Comparison of ENCODE assay signal across 13 mouse cellular contexts in genomic region chr6:18540396-18540795, GRCm38 (mm10). TPM values are rescaled to one million over a fixed set of nuclear protein-coding genes. Genes with fewer than 3 reads are reported as not detected.
"Had no signal": no experiment of that assay in that cellular context is flagged by ENCODE, and none has a peak within 500 bp of the region (broad histone marks: within the 10 kb centered on the region; RNA-seq: fewer than 3 reads in every experiment).

No protein-coding gene starts in this region.

- H3K9ac ChIP-seq: limb, embryonic 13.5 days; liver, embryonic 14.5 days had no signal

- H3K4me1 ChIP-seq: limb, embryonic 13.5 days had no signal

- H3K4me2 ChIP-seq: limb, embryonic 13.5 days had no signal

- H3K9me3 ChIP-seq: limb, embryonic 13.5 days had no signal

- H3K27me3 ChIP-seq: limb, embryonic 13.5 days had no signal

- H3K4me3 ChIP-seq: layer of hippocampus, adult 2 months; limb, embryonic 13.5 days had no signal

- H3K27ac ChIP-seq: kidney, postnatal 0 days; layer of hippocampus, adult 2 months; limb, embryonic 13.5 days; liver, embryonic 14.5 days; stomach, postnatal 0 days had no signal

- DNase-seq: kidney, adult 9 months; kidney, postnatal 4 days; left cerebral cortex, postnatal 4 days; lung, adult 18-20 months; midbrain, embryonic 14.5 days had no signal

- H3K36me3 ChIP-seq: limb, embryonic 13.5 days had no signal

RNA-seq across cellular contexts. Expression of gene Cttnbp2, which starts 25.8 kb away (rescaled TPM):
- total RNA-seq: megakaryocyte-erythroid progenitor cell, adult 5-6 weeks; monocyte, adult 5-6 weeks; neutrophil, adult 5-6 weeks had no signal
